Mouse (Mus musculus): ENCODE data around the gene Dgkg.
A peak's percentile ranks its signal among the peaks of the same experiment; 100 is the strongest.

The Dgkg gene

DNA sequence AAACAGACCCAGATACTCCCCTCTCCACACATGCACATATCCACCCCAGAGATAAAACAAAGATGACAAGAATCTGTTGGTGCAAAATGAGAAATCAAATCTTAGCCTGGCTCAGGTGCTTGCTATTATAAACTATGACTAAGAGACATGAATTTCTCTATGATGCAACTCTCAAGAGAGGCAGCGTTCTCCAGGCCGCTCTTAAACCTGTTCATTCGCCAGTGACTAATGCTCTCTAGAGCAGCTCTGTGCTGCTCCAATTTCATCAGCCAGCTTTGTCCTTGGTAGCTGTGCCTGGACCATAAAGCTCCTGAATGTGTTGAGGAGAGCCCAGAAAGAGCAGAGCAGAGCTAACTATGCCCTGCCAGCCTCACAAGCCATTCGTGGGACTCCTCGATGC is 222.5 kb downstream of the Dgkg start:
- DNase-seq (ENCODE audit: low spot score) = no peak

DNA sequence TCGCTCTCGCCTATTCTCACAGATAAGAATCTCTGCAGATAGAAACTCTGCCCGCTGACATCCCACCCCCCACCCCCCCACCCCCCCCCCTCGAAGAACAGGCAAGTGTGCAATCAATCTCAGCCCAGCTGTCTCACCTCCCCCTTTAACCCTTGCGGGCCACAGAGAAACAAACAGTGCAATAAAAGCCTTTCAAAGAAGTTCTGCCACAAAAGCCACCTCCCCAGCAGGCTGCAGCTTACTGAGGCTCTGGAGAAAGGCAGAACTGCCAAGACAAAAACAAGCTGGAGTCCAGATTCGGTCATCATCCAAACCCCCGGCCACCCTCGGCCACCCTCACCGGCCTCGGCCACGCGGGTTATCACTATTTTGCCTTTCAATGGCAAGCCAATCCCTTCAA is 223.1 kb downstream of the Dgkg start:
- DNase-seq (ENCODE audit: low spot score) = no peak

DNA sequence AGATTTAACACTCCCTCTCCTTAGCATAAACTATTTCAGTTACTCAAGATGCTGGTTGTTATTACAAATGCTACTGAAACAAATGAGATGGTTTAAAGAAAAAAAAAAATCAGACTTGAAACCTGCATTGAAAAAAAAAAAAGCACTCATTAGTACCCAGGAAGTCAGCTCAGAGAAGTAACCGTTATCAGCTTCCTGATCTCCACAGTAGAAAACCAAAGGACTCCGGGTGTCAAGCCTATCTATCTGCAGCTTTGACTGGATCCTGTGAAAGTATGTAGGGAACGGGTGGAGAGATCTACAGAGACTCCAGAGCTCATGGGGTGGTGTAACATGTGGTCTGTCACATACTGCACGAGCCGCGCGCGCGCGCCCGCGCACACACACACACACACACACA is 225.2 kb downstream of the Dgkg start:
- DNase-seq (ENCODE audit: low spot score) = no peak

DNA sequence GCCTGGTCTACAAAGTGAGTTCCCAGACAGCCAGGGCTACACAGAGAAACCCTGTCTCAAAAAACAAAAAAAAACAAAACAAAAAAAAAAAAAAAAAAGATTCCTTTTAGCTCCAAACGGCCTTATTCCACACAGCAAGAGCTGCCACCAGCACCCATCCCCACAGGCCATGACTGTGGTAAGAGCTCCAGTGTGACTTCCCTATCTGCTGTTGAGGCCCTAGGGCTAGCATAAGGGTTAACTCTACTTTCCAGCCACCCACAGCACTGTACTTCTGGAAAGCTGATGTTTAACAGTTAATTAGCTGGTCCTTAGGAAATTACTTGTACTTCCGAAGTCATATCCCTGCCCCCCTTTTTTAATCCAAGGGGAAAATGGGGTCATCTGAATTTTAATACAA is 225.7 kb downstream of the Dgkg start:
- no peak for DNase-seq (ENCODE audit: low spot score)

- DNase-seq (ENCODE audit: low spot score) = peak; percentile 84
These were observed 226.6 kb downstream of the Dgkg start for GRCm38 (mm10) chr16:22430211-22430951.

DNA sequence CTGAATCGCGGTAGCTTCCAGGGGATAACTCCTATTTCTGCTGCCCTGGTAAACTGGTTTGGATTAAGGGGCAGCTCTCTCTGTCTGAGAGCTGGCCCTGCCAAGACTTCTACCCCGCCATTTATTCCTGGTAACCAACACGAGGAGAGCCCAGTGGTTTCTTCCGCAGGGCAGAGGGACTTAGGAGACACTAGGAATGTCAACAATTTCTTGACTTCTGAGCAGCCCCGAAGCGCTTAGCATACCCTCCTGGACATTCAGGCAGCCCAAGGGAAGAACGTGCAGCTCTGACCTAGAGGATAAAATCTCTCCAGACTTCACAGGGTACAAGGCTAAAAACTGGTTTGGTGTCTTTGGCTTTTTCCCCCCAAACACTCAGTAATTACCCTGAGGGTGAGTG is 227.6 kb downstream of the Dgkg start:
- no peak for DNase-seq (ENCODE audit: low spot score)

DNA sequence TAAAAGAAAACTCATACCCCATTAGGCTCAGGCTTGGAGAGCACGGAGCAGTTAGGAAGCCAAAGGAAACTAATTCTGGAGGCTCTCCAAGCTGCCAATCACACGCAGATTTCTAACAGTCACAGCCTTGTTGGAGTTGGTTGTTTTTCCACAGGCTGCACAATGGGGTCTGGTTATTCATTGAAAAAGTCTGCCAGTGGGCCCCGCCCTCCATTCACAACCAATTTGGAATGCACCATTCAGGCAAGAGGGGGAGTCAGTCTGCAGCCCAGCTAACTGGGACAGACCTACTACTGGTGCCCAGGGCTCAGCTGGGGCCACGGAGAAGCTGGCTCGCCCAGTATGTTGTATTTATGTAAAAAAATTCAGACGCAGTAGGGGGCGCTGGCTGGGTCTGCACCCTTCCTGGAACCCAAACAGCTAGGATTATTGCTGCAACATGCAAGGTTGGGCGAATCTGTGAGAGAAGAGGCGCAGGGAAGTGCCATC is 228.1 kb downstream of the Dgkg start:
- peak; percentile 88 for DNase-seq (ENCODE audit: low spot score)

DNA sequence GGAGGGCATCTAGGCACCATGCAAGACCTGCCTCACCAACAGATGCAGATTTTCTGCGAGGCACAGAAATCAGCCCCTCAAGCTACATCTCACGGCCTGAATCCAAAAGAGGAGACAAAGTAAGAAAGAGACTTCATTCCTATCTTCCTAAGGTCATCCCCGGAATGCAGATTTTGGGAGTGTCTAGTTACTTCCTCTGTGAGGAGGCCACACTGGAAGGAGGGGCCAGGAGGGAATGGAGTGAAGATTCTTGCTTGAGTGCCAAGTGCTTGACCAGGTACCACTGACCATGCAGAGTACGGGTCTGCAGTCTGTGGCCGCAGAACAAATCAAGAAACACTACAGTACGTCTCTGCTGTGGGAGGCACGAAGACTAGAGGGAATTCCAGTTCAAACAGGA is 230.2 kb downstream of the Dgkg start:
- DNase-seq (ENCODE audit: low spot score) = no peak

GRCm38 (mm10) chr16:22422256-22422655 is 234.8 kb downstream of the Dgkg start:
- DNase-seq (ENCODE audit: low spot score) = no peak
